ENCODE assay signal across 12 mouse cellular contexts in genomic region chr9:44582390-44582789, GRCm38 (mm10). TPM values are rescaled to one million over a fixed set of nuclear protein-coding genes. Genes with fewer than 3 reads are reported as not detected.
DNase-seq lines count a peak whose midpoint lies in the region; ATAC-seq and TF ChIP-seq lines count a peak whose summit lies in the region.
"Had no signal": no experiment of that assay in that cellular context is flagged by ENCODE, and none has a peak within 500 bp of the region (broad histone marks: within the 10 kb centered on the region; RNA-seq: fewer than 3 reads in every experiment).

No protein-coding gene starts in this region.

- 0 out of 2 replicates have a peak, but pooled peaks cover 5% of the 10 kb centered on the region for H3K4me1 ChIP-seq in intestine, postnatal 0 days (replicated peaks; ENCODE audit: control insufficient read depth, insufficient read depth, low read length)
- H3K4me1 ChIP-seq in intestine, embryonic 16.5 days (ENCODE audit: control insufficient read depth, insufficient read depth, low read length), result no peaks in the 10 kb centered on the region
- H3K4me1 ChIP-seq in midbrain, postnatal 0 days (ENCODE audit: insufficient read depth, low read length), result no peaks in the 10 kb centered on the region
- H3K4me1 ChIP-seq in midbrain, embryonic 15.5 days, result no peaks in the 10 kb centered on the region
- H3K4me1 ChIP-seq: hindbrain, embryonic 13.5 days had no signal

- H3K4me2 ChIP-seq in intestine, postnatal 0 days (replicated peaks; ENCODE audit: low read depth), result peak overlapping the region; percentile 48; the same call in 1 of the 2 replicates
- no peak overlapping the region for H3K4me2 ChIP-seq in intestine, embryonic 16.5 days (ENCODE audit: low read depth, low read length)
- H3K4me2 ChIP-seq in midbrain, postnatal 0 days (ENCODE audit: low read depth, low read length, poor library complexity, severe bottlenecking), result no peak overlapping the region
- no peak overlapping the region for H3K4me2 ChIP-seq in midbrain, embryonic 15.5 days
- H3K4me2 ChIP-seq: hindbrain, embryonic 13.5 days had no signal

- ATAC-seq in intestine, postnatal 0 days, result 0 out of 2 replicates have a peak, but pooled peaks have one; percentile 23
- ATAC-seq in intestine, embryonic 16.5 days, result no peak
- peak; percentile 90 for ATAC-seq in megakaryocyte, adult 5-6 weeks (ENCODE audit: poor library complexity, severe bottlenecking)
- ATAC-seq in midbrain, postnatal 0 days (ENCODE audit: low FRiP score), result no peak
- ATAC-seq in midbrain, embryonic 15.5 days (replicated peaks), result no peak

- no peaks in the 10 kb centered on the region for H3K27me3 ChIP-seq in intestine, postnatal 0 days (replicated peaks; ENCODE audit: control insufficient read depth, insufficient read depth, low read length)
- H3K27me3 ChIP-seq in intestine, embryonic 16.5 days (replicated peaks; ENCODE audit: control insufficient read depth, insufficient read depth, low read length), result no peaks in the 10 kb centered on the region
- H3K27me3 ChIP-seq in midbrain, postnatal 0 days (ENCODE audit: insufficient read depth, low read length), result no peaks in the 10 kb centered on the region
- no peaks in the 10 kb centered on the region for H3K27me3 ChIP-seq in midbrain, embryonic 15.5 days (replicated peaks)
- H3K27me3 ChIP-seq: hindbrain, embryonic 13.5 days had no signal

- no peak overlapping the region for H3K4me3 ChIP-seq in intestine, postnatal 0 days (ENCODE audit: low read depth, low read length)
- no peak overlapping the region for H3K4me3 ChIP-seq in intestine, embryonic 16.5 days (ENCODE audit: low read length)
- H3K4me3 ChIP-seq in midbrain, postnatal 0 days (ENCODE audit: low read depth, low read length), result no peak overlapping the region
- no peak overlapping the region for H3K4me3 ChIP-seq in midbrain, embryonic 15.5 days
- H3K4me3 ChIP-seq: hindbrain, embryonic 13.5 days had no signal

- H3K9ac ChIP-seq in intestine, postnatal 0 days (ENCODE audit: low read depth, low read length), result no peak overlapping the region
- H3K9ac ChIP-seq in intestine, embryonic 16.5 days (ENCODE audit: low read depth, low read length), result no peak overlapping the region
- H3K9ac ChIP-seq in midbrain, postnatal 0 days (replicated peaks; ENCODE audit: low read length, poor library complexity, severe bottlenecking), result no peak overlapping the region
- no peak overlapping the region for H3K9ac ChIP-seq in midbrain, embryonic 15.5 days
- H3K9ac ChIP-seq: hindbrain, embryonic 13.5 days had no signal

- DNase-seq in induced T-regulatory cell, adult 2 months (ENCODE audit: low read depth), result peak; percentile 91
- peak; percentile 29 for DNase-seq in thymus, postnatal 14 days
- no peak for DNase-seq in midbrain, postnatal 0 days (ENCODE audit: low spot score)
- DNase-seq in frontal cortex, postnatal 14 days (ENCODE audit: low spot score in 2 of 2), result no peak
- DNase-seq: cerebellum, postnatal 36 days; right cerebral cortex, postnatal 14 days had no signal

- WGBS in intestine, postnatal 0 days, result 48% methylated on average over 16 of the region's 16 CpGs
- 73% methylated on average over 16 of the region's 16 CpGs for WGBS in intestine, embryonic 16.5 days
- WGBS in midbrain, postnatal 0 days, result 92% methylated on average over 16 of the region's 16 CpGs
- WGBS in midbrain, embryonic 15.5 days, result 90% methylated on average over 16 of the region's 16 CpGs

- H3K27ac ChIP-seq in intestine, postnatal 0 days (ENCODE audit: low read depth, low read length), result no peak overlapping the region
- no peak overlapping the region for H3K27ac ChIP-seq in intestine, embryonic 16.5 days (ENCODE audit: low read length)
- H3K27ac ChIP-seq in midbrain, postnatal 0 days (ENCODE audit: low read depth, low read length), result no peak overlapping the region
- H3K27ac ChIP-seq in midbrain, embryonic 15.5 days, result no peak overlapping the region
- H3K27ac ChIP-seq: hindbrain, embryonic 13.5 days had no signal

- H3K9me3 ChIP-seq in intestine, postnatal 0 days (ENCODE audit: control insufficient read depth), result peaks cover 4% of the 10 kb centered on the region; the same call in 1 of the 2 replicates
- H3K9me3 ChIP-seq in intestine, embryonic 16.5 days (ENCODE audit: control insufficient read depth, low read length), result peaks cover 8% of the 10 kb centered on the region
- no peaks in the 10 kb centered on the region for H3K9me3 ChIP-seq in midbrain, postnatal 0 days (ENCODE audit: low read length)
- H3K9me3 ChIP-seq in midbrain, embryonic 15.5 days, result 0 out of 2 replicates have a peak, but pooled peaks cover 5% of the 10 kb centered on the region

- no peak for TF ChIP-seq CTCF in intestine, postnatal 0 days (IDR thresholded peaks at IDR 0.05; ENCODE audit: low read depth)
- TF ChIP-seq CTCF in midbrain, postnatal 0 days (IDR thresholded peaks at IDR 0.05), result no peak

- no peaks in the 10 kb centered on the region for H3K36me3 ChIP-seq in intestine, postnatal 0 days (ENCODE audit: control insufficient read depth, insufficient read depth)
- no peaks in the 10 kb centered on the region for H3K36me3 ChIP-seq in intestine, embryonic 16.5 days (ENCODE audit: control insufficient read depth, insufficient read depth, low read length)
- H3K36me3 ChIP-seq in midbrain, postnatal 0 days (ENCODE audit: insufficient read depth, low read length), result no peaks in the 10 kb centered on the region
- H3K36me3 ChIP-seq in midbrain, embryonic 15.5 days (replicated peaks), result no peaks in the 10 kb centered on the region
- H3K36me3 ChIP-seq: hindbrain, embryonic 13.5 days had no signal

RNA-seq across cellular contexts. Expression of gene Cxcr5, which starts 20.7 kb away (rescaled TPM):
- 0.21 and 0.25 TPM in 2 replicates for polyA plus RNA-seq in intestine, postnatal 0 days (2015; fragmentation: Nextera tagmentation; extraction: Ambion mirVana)
- polyA plus RNA-seq in intestine, embryonic 16.5 days (2015; fragmentation: Nextera tagmentation; extraction: Ambion mirVana), result 1.1 TPM in 2 replicates
- not detected in 2 replicates for total RNA-seq in megakaryocyte, adult 5-6 weeks (2015)
- not detected in 2 replicates for total RNA-seq in megakaryocyte, adult 5-6 weeks (2017)
- not detected in 2 replicates for total RNA-seq in midbrain, postnatal 0 days (2014; rRNA removed)
- polyA plus RNA-seq in midbrain, postnatal 0 days (2015; fragmentation: Nextera tagmentation; extraction: Ambion mirVana), result not detected in 2 replicates
- polyA plus RNA-seq in midbrain, embryonic 15.5 days (2015; fragmentation: Nextera tagmentation; extraction: Ambion mirVana), result not detected in 2 replicates
- polyA plus RNA-seq: C2C12 had no signal

RNA-seq across cellular contexts. Expression of gene Ddx6, which starts 22.3 kb away (rescaled TPM):
- polyA plus RNA-seq in intestine, postnatal 0 days (2015; fragmentation: Nextera tagmentation; extraction: Ambion mirVana), result 7.3 and 9.5 TPM in 2 replicates
- 8.1 and 9.8 TPM in 2 replicates for polyA plus RNA-seq in intestine, embryonic 16.5 days (2015; fragmentation: Nextera tagmentation; extraction: Ambion mirVana)
- total RNA-seq in megakaryocyte, adult 5-6 weeks (2015), result 57.1 and 60.2 TPM in 2 replicates
- total RNA-seq in megakaryocyte, adult 5-6 weeks (2017), result 71.2 and 88.8 TPM in 2 replicates
- total RNA-seq in midbrain, postnatal 0 days (2014; rRNA removed), result 68.6 and 87.2 TPM in 2 replicates
- 14.8 and 19.9 TPM in 2 replicates for polyA plus RNA-seq in midbrain, postnatal 0 days (2015; fragmentation: Nextera tagmentation; extraction: Ambion mirVana)
- 20.7 and 22.6 TPM in 2 replicates for polyA plus RNA-seq in midbrain, embryonic 15.5 days (2015; fragmentation: Nextera tagmentation; extraction: Ambion mirVana)

Comparison
In these comparisons a context has a peak if more than half of its experiments do, and no peak if none do; other contexts are left out.
1. ATAC-seq: peak in intestine, postnatal 0 days (single experiment) and megakaryocyte, adult 5-6 weeks (single experiment); none in intestine, embryonic 16.5 days (single experiment), midbrain, postnatal 0 days (single experiment) and midbrain, embryonic 15.5 days (single experiment).
2. DNase-seq: peak in induced T-regulatory cell, adult 2 months (single experiment) and thymus, postnatal 14 days (single experiment); none in midbrain, postnatal 0 days (single experiment) and frontal cortex, postnatal 14 days (0 of 2).